Mouse (Mus musculus): Measurements from ENCODE around the gene Cphx1. TPM values are rescaled to one million over a fixed set of nuclear protein-coding genes. Genes with fewer than 3 reads are reported as not detected.
"Not testable (repeated sequence)": the region's sequence is repeated elsewhere in the genome, so short reads cannot be mapped to it uniquely, and the experiment has no call there.

Gene Cphx1
- polyA plus RNA-seq (2015; fragmentation: Nextera tagmentation; extraction: Ambion mirVana): 0.24 TPM in 1 of 2 replicates, not detected in the other

DNA sequence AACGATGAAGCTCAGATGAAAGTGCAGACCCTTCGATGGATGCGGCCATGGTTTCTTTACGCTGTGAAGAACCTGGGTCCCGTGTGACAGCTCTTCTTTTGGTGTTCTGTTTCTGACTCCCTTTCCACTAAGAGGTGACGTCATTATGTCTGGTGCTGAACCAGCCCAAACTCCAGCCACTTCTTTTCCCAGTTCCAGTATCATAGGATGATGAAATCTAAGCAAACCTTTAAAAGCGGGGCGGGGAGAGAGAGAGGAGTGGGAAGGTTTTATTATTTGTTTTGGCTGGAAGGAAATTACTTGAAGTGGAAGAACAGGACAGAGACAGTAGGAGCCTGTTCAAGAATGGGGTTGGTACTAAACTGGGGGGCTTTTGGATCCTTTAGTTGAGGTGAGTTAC, at the start of gene Cphx1:
Gene Cphx1, plus strand, starts transcription at position 301 of the 400 bp plus-strand sequence.
- H3K36me3 ChIP-seq (ENCODE audit: control insufficient read depth, insufficient read depth); H3K4me3 ChIP-seq (ENCODE audit: low read depth, low read length); H3K4me2 ChIP-seq (replicated peaks; ENCODE audit: low read depth); H3K9ac ChIP-seq (ENCODE audit: low read depth, low read length); H3K27me3 ChIP-seq (replicated peaks; ENCODE audit: control insufficient read depth, insufficient read depth, low read length); H3K27ac ChIP-seq (ENCODE audit: low read depth, low read length); H3K4me1 ChIP-seq (replicated peaks; ENCODE audit: control insufficient read depth, insufficient read depth, low read length); H3K9me3 ChIP-seq (ENCODE audit: control insufficient read depth); ATAC-seq: not testable (repeated sequence)
- WGBS: no CpG with 5 or more reads among the region's 8 CpGs

DNA sequence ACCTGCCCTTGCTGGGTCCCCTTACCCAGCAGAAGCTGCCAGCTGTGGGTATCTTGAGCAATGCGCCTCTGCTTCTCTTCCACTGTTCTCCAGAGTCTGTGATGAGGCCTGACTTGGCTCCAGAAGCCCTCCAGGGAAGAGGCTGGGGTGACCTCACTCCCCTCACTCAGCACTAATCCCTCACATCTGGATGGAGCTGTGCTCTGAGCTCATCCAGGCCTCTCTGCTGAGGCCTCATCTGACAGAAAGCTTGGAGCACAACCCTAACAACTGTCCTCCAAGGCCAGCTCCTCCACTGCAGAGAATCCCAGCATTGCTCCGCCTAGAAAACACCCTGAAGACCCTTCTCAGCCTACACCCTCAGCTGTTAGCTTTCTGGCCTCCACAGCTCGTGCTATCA, 43.5 kb upstream of the Cphx1 start:
- not testable (repeated sequence) for H3K27ac ChIP-seq (ENCODE audit: low read depth, low read length); H3K9ac ChIP-seq (ENCODE audit: low read depth, low read length); H3K4me2 ChIP-seq (replicated peaks; ENCODE audit: low read depth); H3K36me3 ChIP-seq (ENCODE audit: control insufficient read depth, insufficient read depth); H3K9me3 ChIP-seq (ENCODE audit: control insufficient read depth); H3K4me3 ChIP-seq (ENCODE audit: low read depth, low read length); H3K27me3 ChIP-seq (replicated peaks; ENCODE audit: control insufficient read depth, insufficient read depth, low read length); H3K4me1 ChIP-seq (replicated peaks; ENCODE audit: control insufficient read depth, insufficient read depth, low read length); ATAC-seq
- WGBS: no CpG with 5 or more reads among the region's 3 CpGs

DNA sequence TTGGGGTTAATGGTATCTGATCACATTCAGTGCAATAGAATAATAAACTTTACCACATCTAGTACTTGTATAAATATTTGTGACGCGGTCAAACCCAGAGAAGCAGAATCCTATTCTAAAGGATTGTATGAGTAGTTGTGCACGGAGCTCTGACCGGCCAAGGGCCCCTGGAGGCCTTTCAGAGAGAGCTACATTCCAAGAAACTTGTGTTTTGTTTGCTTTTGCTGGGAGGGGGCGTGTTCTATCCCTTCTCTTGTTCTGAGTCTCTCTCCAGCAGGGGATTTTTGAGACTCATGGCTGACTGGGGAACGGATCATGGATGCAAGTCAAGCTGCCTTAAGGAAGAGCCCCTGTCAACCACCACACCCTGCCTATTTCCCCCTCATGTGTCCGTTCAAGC, 42.4 kb upstream of the Cphx1 start:
- ATAC-seq; H3K36me3 ChIP-seq (ENCODE audit: control insufficient read depth, insufficient read depth); H3K4me3 ChIP-seq (ENCODE audit: low read depth, low read length); H3K9me3 ChIP-seq (ENCODE audit: control insufficient read depth); H3K4me1 ChIP-seq (replicated peaks; ENCODE audit: control insufficient read depth, insufficient read depth, low read length); H3K27me3 ChIP-seq (replicated peaks; ENCODE audit: control insufficient read depth, insufficient read depth, low read length); H3K27ac ChIP-seq (ENCODE audit: low read depth, low read length); H3K4me2 ChIP-seq (replicated peaks; ENCODE audit: low read depth); H3K9ac ChIP-seq (ENCODE audit: low read depth, low read length): not testable (repeated sequence)
- no CpG with 5 or more reads among the region's 7 CpGs for WGBS

DNA sequence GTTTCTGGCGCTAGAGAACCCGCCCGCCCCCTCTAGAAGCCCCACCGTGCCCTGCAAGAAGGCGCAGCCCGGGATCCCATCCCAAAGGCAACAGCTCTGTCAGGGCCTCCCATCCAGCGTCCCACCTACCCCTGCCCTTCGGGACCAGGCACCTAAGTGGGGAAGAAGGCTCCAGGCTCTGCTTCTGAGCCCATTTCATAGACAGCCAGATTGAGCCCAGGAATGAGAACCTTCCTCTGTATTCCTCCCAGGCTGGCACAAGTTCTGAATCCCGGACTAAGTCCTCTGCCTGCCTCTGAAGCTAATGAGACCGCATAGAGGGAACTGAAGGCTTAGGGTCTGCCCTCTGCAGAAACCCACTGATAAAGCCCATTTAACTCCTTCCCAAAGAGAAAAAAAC, 35.1 kb upstream of the Cphx1 start, which contains the start of gene Plac9a:
Gene Plac9a, minus strand, starts transcription at position 101 of the 400 bp plus-strand sequence.
- ATAC-seq; H3K36me3 ChIP-seq (ENCODE audit: control insufficient read depth, insufficient read depth); H3K4me1 ChIP-seq (replicated peaks; ENCODE audit: control insufficient read depth, insufficient read depth, low read length); H3K9ac ChIP-seq (ENCODE audit: low read depth, low read length); H3K27me3 ChIP-seq (replicated peaks; ENCODE audit: control insufficient read depth, insufficient read depth, low read length); H3K27ac ChIP-seq (ENCODE audit: low read depth, low read length); H3K4me3 ChIP-seq (ENCODE audit: low read depth, low read length); H3K4me2 ChIP-seq (replicated peaks; ENCODE audit: low read depth); H3K9me3 ChIP-seq (ENCODE audit: control insufficient read depth): not testable (repeated sequence)
- WGBS: no CpG with 5 or more reads among the region's 10 CpGs

DNA sequence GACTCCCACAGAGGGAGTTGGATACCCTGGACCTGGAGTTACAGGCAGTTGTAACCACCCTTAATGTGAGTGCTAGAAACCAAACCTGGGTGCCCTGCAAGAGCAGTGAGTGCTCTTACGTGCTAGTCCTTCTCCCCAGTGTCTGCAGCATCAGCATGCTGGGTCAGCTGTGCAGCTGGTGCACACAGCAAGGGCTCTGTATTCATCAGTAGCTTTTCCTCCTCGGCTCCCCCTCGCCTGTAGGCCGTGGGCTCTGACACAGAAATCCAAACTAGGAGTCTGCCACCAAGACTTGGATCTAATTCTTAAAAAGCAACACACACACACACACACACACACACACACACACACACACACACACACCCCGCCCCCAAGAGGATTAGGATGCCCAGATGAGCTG, 32.9 kb upstream of the Cphx1 start:
- not testable (repeated sequence) for H3K27ac ChIP-seq (ENCODE audit: low read depth, low read length); H3K9ac ChIP-seq (ENCODE audit: low read depth, low read length); ATAC-seq; H3K4me1 ChIP-seq (replicated peaks; ENCODE audit: control insufficient read depth, insufficient read depth, low read length); H3K36me3 ChIP-seq (ENCODE audit: control insufficient read depth, insufficient read depth); H3K27me3 ChIP-seq (replicated peaks; ENCODE audit: control insufficient read depth, insufficient read depth, low read length); H3K9me3 ChIP-seq (ENCODE audit: control insufficient read depth); H3K4me2 ChIP-seq (replicated peaks; ENCODE audit: low read depth); H3K4me3 ChIP-seq (ENCODE audit: low read depth, low read length)
- WGBS: 60% methylated on average over 1 of the region's 5 CpGs

DNA sequence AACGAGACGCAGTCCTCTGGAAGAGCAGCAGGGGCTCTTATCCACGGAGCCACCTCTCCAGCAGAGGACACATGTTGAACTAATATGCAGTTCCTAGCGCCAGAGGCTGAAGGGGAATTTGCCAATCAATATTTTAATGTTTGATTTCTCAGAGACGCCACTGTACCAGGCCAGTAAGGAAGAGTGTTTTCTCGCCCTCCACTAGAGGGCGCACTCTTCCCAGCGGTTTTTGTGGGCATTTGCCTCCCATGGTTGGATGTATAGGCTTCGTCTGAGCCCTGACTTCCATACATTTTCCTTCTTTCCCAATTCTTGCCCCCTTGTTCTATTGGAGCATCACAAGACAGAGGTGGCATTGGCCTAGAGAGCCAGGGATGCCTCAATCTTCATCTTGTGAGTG, 30.8 kb upstream of the Cphx1 start:
- no CpG with 5 or more reads among the region's 9 CpGs for WGBS
- H3K4me1 ChIP-seq (replicated peaks; ENCODE audit: control insufficient read depth, insufficient read depth, low read length); ATAC-seq; H3K4me2 ChIP-seq (replicated peaks; ENCODE audit: low read depth); H3K4me3 ChIP-seq (ENCODE audit: low read depth, low read length); H3K9ac ChIP-seq (ENCODE audit: low read depth, low read length); H3K27ac ChIP-seq (ENCODE audit: low read depth, low read length); H3K27me3 ChIP-seq (replicated peaks; ENCODE audit: control insufficient read depth, insufficient read depth, low read length); H3K9me3 ChIP-seq (ENCODE audit: control insufficient read depth); H3K36me3 ChIP-seq (ENCODE audit: control insufficient read depth, insufficient read depth): not testable (repeated sequence)

DNA sequence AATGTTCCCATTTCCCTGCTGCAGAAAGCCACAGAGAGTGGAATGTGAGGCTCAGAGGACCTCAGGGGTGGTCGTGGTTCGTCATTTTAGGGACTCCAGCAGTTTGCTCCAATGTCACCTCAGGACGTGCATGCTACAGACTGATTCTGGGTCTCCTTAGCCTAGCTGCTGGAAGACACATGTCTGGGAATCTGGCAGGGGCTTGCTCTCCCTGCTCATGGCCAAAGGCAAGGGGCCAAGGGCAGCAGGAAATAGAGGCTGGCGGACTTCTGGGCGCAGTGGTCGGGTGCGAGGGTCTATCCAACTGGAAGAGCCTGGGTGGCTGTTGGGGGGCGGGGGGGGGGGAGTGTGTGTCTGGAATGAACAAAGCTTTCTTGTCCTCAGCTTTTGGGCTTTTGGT, 29.1 kb upstream of the Cphx1 start:
- not testable (repeated sequence) for H3K27me3 ChIP-seq (replicated peaks; ENCODE audit: control insufficient read depth, insufficient read depth, low read length); H3K4me2 ChIP-seq (replicated peaks; ENCODE audit: low read depth); H3K9ac ChIP-seq (ENCODE audit: low read depth, low read length); H3K36me3 ChIP-seq (ENCODE audit: control insufficient read depth, insufficient read depth); H3K27ac ChIP-seq (ENCODE audit: low read depth, low read length); H3K4me1 ChIP-seq (replicated peaks; ENCODE audit: control insufficient read depth, insufficient read depth, low read length); H3K4me3 ChIP-seq (ENCODE audit: low read depth, low read length); H3K9me3 ChIP-seq (ENCODE audit: control insufficient read depth); ATAC-seq
- no CpG with 5 or more reads among the region's 8 CpGs for WGBS

DNA sequence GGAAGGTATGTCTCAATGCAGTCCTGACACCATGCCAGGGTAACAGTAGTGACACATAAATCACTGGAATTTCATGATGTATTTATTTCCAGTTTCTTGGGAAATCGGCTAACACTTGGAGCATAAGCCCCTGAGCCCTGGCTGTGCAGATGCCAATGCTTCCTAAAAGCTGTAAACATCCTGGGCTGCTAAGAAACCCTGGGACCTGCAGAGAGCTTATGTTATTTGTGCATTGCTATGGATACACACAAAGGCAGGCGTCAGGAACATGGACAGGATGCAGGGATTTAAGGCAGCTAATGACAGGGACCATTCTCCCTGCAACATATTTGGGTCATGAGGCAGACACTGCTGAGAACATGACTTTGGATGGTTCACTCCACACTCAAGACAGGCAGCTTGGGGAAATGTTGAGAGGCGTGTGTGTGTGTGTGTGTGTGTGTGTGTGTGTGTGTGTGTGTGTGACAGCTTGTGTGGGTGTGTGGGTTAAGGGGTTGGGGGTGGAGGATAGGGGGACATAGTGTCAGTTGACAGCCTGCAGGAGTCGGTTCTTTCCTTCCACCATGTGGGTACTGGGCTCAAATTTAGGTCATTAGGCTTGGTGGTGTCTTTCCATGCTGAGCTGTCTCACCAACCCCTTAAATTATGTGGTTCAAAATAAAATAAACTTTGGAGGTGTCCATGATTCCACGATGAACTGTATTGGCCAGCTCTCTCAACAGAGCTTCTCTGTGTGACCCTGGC, 19.5 kb upstream of the Cphx1 start:
- ATAC-seq: not testable (repeated sequence)
- WGBS: no CpG with 5 or more reads among the region's 5 CpGs

DNA sequence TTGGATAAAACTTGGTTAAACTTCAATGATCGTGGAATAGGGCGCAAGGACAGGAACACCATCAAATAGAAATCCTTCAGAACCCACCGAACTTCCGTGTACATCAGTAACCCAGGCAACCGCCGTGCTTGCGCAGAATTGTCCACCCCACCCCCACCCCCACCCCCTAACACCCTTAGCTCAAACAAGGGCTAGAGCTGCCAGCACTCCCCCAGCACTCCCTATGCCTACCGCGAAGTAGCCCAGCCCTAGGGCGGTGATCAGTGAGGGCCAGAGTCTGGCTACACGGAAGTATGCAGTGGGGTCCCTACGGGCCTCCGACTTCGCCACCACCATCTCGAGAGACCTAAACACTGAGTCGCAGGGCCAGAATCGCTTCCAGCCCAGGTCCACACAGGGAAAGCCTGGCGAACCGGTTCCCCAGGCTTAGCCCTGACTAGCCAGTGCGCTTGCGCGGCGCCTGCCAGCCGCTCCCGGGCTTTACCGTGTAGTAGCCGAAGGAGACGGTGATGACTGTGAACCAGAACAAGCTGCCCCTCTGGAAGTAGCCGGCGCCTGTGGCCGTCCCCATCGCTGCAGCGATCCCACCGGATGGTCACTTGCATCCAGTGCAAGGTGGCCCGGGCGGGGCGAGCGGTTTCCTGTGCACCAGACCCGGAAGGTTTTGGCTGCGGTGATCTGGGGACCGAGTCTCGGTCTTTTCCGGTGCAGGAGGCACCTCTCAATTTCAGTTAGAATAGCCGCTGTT, 11.1 kb upstream of the Cphx1 start:
- WGBS: no CpG with 5 or more reads among the region's 44 CpGs
- peak; percentile 92 for ATAC-seq
- not testable (repeated sequence) for H3K36me3 ChIP-seq (ENCODE audit: control insufficient read depth, insufficient read depth); H3K9ac ChIP-seq (ENCODE audit: low read depth, low read length); H3K27ac ChIP-seq (ENCODE audit: low read depth, low read length); H3K9me3 ChIP-seq (ENCODE audit: control insufficient read depth); H3K4me2 ChIP-seq (replicated peaks; ENCODE audit: low read depth); H3K4me1 ChIP-seq (replicated peaks; ENCODE audit: control insufficient read depth, insufficient read depth, low read length); H3K27me3 ChIP-seq (replicated peaks; ENCODE audit: control insufficient read depth, insufficient read depth, low read length); H3K4me3 ChIP-seq (ENCODE audit: low read depth, low read length)

More for the DNA sequence above, 19.5 kb upstream of the Cphx1 start:
- not testable (repeated sequence) for H3K27me3 ChIP-seq (replicated peaks; ENCODE audit: control insufficient read depth, insufficient read depth, low read length); H3K4me3 ChIP-seq (ENCODE audit: low read depth, low read length); H3K27ac ChIP-seq (ENCODE audit: low read depth, low read length); H3K4me1 ChIP-seq (replicated peaks; ENCODE audit: control insufficient read depth, insufficient read depth, low read length); H3K4me2 ChIP-seq (replicated peaks; ENCODE audit: low read depth); H3K9ac ChIP-seq (ENCODE audit: low read depth, low read length); H3K9me3 ChIP-seq (ENCODE audit: control insufficient read depth); H3K36me3 ChIP-seq (ENCODE audit: control insufficient read depth, insufficient read depth)
